Mouse (Mus musculus): ENCODE measurements at regions not wholly inside any gene's neighbourhood (a gene's known extent, or its start where the extent isn't known, plus 50 kb on each side); places are given as distances from the start of the nearest gene placed in this dataset.

- DNase-seq: peak; percentile 70 to 71
Observed at GRCm38 (mm10) chr9:80688481-80689086, 223.3 kb upstream of the Impg1 start.

GRCm38 (mm10) chr9:80683030-80683692 lies 217.9 kb upstream of the Impg1 start:
- DNase-seq: peak in 1 of 2 experiments; percentile 11

- no peak for DNase-seq
Observed at GRCm38 (mm10) chr9:80681709-80682108, 216.4 kb upstream of the Impg1 start.

- DNase-seq: no peak
Observed at GRCm38 (mm10) chr9:80671483-80671882, 206.2 kb upstream of the Impg1 start.

GRCm38 (mm10) chr9:80668575-80669248 lies 203.4 kb upstream of the Impg1 start:
- no peak for DNase-seq

GRCm38 (mm10) chr9:80658755-80659154 lies 193.5 kb upstream of the Impg1 start:
- no peak for DNase-seq

GRCm38 (mm10) chr9:80615114-80615513 lies 149.8 kb upstream of the Impg1 start:
- no peak for DNase-seq

GRCm38 (mm10) chr9:80600019-80600418 lies 134.7 kb upstream of the Impg1 start:
- no peak for DNase-seq

GRCm38 (mm10) chr9:80565388-80566024 lies 100.2 kb upstream of the Impg1 start:
- no peak for DNase-seq

GRCm38 (mm10) chr9:80563655-80564054 lies 98.4 kb upstream of the Impg1 start:
- no peak for DNase-seq

- no peak for DNase-seq
Observed at GRCm38 (mm10) chr9:80555531-80556067, 90.3 kb upstream of the Impg1 start.

Measured in kidney, adult 8-10 months (tissue).